In the genomic region with DNA sequence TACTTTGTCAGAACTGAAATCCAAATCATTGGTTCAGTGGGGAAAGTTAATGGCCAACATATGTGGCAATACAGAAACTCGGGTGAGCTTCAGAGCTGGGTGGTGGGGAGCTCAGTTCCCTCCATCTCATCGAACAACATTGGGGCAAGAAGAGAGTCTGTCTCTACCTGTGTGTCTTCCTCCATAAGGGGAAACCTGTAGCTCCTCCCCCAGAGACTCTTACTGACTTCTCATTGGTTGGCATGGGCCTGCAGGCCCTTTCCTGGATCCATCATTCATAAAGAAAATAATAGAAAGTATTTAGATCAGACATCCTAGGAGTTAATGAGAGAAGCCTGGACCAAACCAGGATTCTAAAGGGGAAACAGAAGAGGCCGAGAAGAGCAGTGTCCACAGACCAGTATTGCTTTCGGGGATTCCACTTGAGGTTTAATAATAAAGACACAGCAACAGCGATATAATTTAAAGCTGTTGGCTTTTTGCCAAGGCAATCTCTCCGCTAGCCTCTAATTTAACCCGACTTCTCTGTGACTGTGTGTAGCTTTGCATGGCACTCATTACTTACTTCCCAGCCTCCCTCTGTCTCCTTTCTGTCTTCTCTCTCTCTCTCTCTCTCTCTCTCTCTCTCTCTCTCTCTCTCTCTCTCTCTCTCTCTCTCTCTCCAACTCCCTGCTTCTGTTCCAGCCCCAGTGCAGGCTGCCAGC, we compare ENCODE assay signal across 33 mouse cellular contexts. TPM values are rescaled to one million over a fixed set of nuclear protein-coding genes. Genes with fewer than 3 reads are reported as not detected.
DNase-seq lines count a peak whose midpoint lies in the region; ATAC-seq and TF ChIP-seq lines count a peak whose summit lies in the region.
"Had no signal": no experiment of that assay in that cellular context is flagged by ENCODE, and none has a peak within 500 bp of the region (broad histone marks: within the 10 kb centered on the region; RNA-seq: fewer than 3 reads in every experiment).

No protein-coding gene starts in this region.

- H3K9me3 ChIP-seq in forebrain, embryonic 14.5 days (replicated peaks; ENCODE audit: control insufficient read depth, low read length), result no peaks in the 10 kb centered on the region
- H3K9me3 ChIP-seq in forebrain, embryonic 10.5 days, result peaks cover 8% of the 10 kb centered on the region; the same call in 1 of the 2 replicates
- H3K9me3 ChIP-seq in lung, embryonic 14.5 days (ENCODE audit: low read depth, low read length), result no peaks in the 10 kb centered on the region
- H3K9me3 ChIP-seq in hindbrain, embryonic 10.5 days, result peaks cover 8% of the 10 kb centered on the region; the same call in 1 of the 2 replicates
- H3K9me3 ChIP-seq: forebrain, embryonic 15.5 days had no signal

- H3K9ac ChIP-seq in forebrain, embryonic 14.5 days (ENCODE audit: low read length), result no peak overlapping the region
- no peak overlapping the region for H3K9ac ChIP-seq in lung, embryonic 14.5 days
- H3K9ac ChIP-seq: forebrain, embryonic 15.5 days; heart, embryonic 12.5 days; limb, embryonic 13.5 days; liver, embryonic 12.5 days; liver, postnatal 0 days; neural tube, embryonic 12.5 days had no signal

- no peak for ATAC-seq in forebrain, embryonic 14.5 days
- no peak for ATAC-seq in lung, embryonic 14.5 days (ENCODE audit: insufficient read depth)
- ATAC-seq: forebrain, embryonic 15.5 days; hindbrain, embryonic 16.5 days; intestine, embryonic 16.5 days; liver, embryonic 12.5 days; liver, postnatal 0 days; lung, postnatal 0 days; midbrain, embryonic 16.5 days had no signal

- TF ChIP-seq CTCF in lung, embryonic 14.5 days (IDR thresholded peaks at IDR 0.05; ENCODE audit: low read depth), result no peak

- peak; percentile 18 for DNase-seq in forebrain, embryonic 14.5 days (ENCODE audit: low spot score)
- DNase-seq in forebrain, embryonic 10.5 days (ENCODE audit: extremely low spot score, low spot score), result no peak
- DNase-seq in lung, embryonic 14.5 days, result peak; percentile 65
- no peak for DNase-seq in lung, postnatal 4 days
- peak; percentile 38 for DNase-seq in CD4-positive helper T cell, adult 2 months (ENCODE audit: low read depth, low spot score)
- peak; percentile 45 for DNase-seq in induced T-regulatory cell, adult 2 months (ENCODE audit: low read depth)
- DNase-seq in hindbrain, embryonic 10.5 days (ENCODE audit: low spot score), result no peak
- DNase-seq: adrenal gland, adult 2 months; cerebellum, adult 11 months; cerebellum, adult 9-10 months; cerebellum, postnatal 36 days; gastrocnemius, postnatal 25 days; heart, postnatal 4 days; kidney, postnatal 14 days; layer of hippocampus, adult 9-11 months; liver, postnatal 0 days; right cerebral cortex, adult 18-20 months; spleen, adult 18-20 months; thymus, postnatal 14 days had no signal

- H3K4me2 ChIP-seq in forebrain, embryonic 14.5 days (ENCODE audit: low read length), result no peak overlapping the region
- H3K4me2 ChIP-seq in lung, embryonic 14.5 days, result no peak overlapping the region
- H3K4me2 ChIP-seq: forebrain, embryonic 15.5 days; heart, embryonic 12.5 days; limb, embryonic 13.5 days; liver, embryonic 12.5 days; neural tube, embryonic 12.5 days had no signal

- no peak overlapping the region for H3K4me3 ChIP-seq in forebrain, embryonic 14.5 days (ENCODE audit: low read depth, low read length)
- no peak overlapping the region for H3K4me3 ChIP-seq in forebrain, embryonic 10.5 days
- H3K4me3 ChIP-seq in lung, embryonic 14.5 days (ENCODE audit: low read depth, low read length), result no peak overlapping the region
- H3K4me3 ChIP-seq in hindbrain, embryonic 10.5 days, result no peak overlapping the region
- H3K4me3 ChIP-seq: forebrain, embryonic 15.5 days; heart, embryonic 12.5 days; left cerebral cortex, adult 2 months; limb, embryonic 13.5 days; liver, embryonic 12.5 days; neural tube, embryonic 12.5 days had no signal

- no peaks in the 10 kb centered on the region for H3K27me3 ChIP-seq in forebrain, embryonic 14.5 days (replicated peaks; ENCODE audit: control insufficient read depth, insufficient read depth, low read length)
- no peaks in the 10 kb centered on the region for H3K27me3 ChIP-seq in forebrain, embryonic 10.5 days (ENCODE audit: poor library complexity, severe bottlenecking)
- no peaks in the 10 kb centered on the region for H3K27me3 ChIP-seq in lung, embryonic 14.5 days (ENCODE audit: insufficient read depth, low read length)
- no peaks in the 10 kb centered on the region for H3K27me3 ChIP-seq in hindbrain, embryonic 10.5 days (ENCODE audit: insufficient read depth, poor library complexity, severe bottlenecking)
- H3K27me3 ChIP-seq: forebrain, embryonic 15.5 days; heart, embryonic 12.5 days; limb, embryonic 13.5 days; liver, embryonic 12.5 days; neural tube, embryonic 12.5 days had no signal

- 70% methylated on average over 7 of the region's 7 CpGs for whole genome bisulfite sequencing in forebrain, embryonic 14.5 days
- 93% methylated on average over 7 of the region's 7 CpGs for WGBS in forebrain, embryonic 10.5 days
- WGBS in lung, embryonic 14.5 days, result 58% methylated on average over 7 of the region's 7 CpGs
- 88% methylated on average over 7 of the region's 7 CpGs for WGBS in hindbrain, embryonic 10.5 days

- H3K36me3 ChIP-seq in forebrain, embryonic 14.5 days (ENCODE audit: control insufficient read depth, insufficient read depth, low read length), result no peaks in the 10 kb centered on the region
- no peaks in the 10 kb centered on the region for H3K36me3 ChIP-seq in forebrain, embryonic 10.5 days (replicated peaks)
- H3K36me3 ChIP-seq in lung, embryonic 14.5 days (ENCODE audit: insufficient read depth), result no peaks in the 10 kb centered on the region
- no peaks in the 10 kb centered on the region for H3K36me3 ChIP-seq in hindbrain, embryonic 10.5 days
- H3K36me3 ChIP-seq: forebrain, embryonic 15.5 days; heart, embryonic 12.5 days; limb, embryonic 13.5 days; liver, embryonic 12.5 days; neural tube, embryonic 12.5 days had no signal

- H3K4me1 ChIP-seq in forebrain, embryonic 14.5 days (ENCODE audit: control insufficient read depth, insufficient read depth, low read length), result no peaks in the 10 kb centered on the region
- H3K4me1 ChIP-seq in forebrain, embryonic 10.5 days, result no peaks in the 10 kb centered on the region
- no peaks in the 10 kb centered on the region for H3K4me1 ChIP-seq in lung, embryonic 14.5 days (ENCODE audit: insufficient read depth)
- H3K4me1 ChIP-seq in hindbrain, embryonic 10.5 days (replicated peaks), result no peaks in the 10 kb centered on the region
- H3K4me1 ChIP-seq: heart, embryonic 12.5 days; limb, embryonic 13.5 days; liver, embryonic 12.5 days; neural tube, embryonic 12.5 days had no signal

- H3K27ac ChIP-seq in forebrain, embryonic 14.5 days (ENCODE audit: low read depth, low read length), result no peak overlapping the region
- no peak overlapping the region for H3K27ac ChIP-seq in forebrain, embryonic 10.5 days
- H3K27ac ChIP-seq in lung, embryonic 14.5 days (ENCODE audit: low read depth), result no peak overlapping the region
- no peak overlapping the region for H3K27ac ChIP-seq in hindbrain, embryonic 10.5 days
- H3K27ac ChIP-seq: forebrain, embryonic 15.5 days; left cerebral cortex, adult 2 months; limb, embryonic 13.5 days; liver, embryonic 12.5 days; neural tube, embryonic 12.5 days had no signal

RNA-seq across cellular contexts. Expression of gene Gimap3, which starts 6.9 kb away (rescaled TPM):
- polyA plus RNA-seq in forebrain, embryonic 14.5 days (2014; fragmentation: Nextera tagmentation; extraction: Ambion mirVana), result not detected in 2 replicates
- polyA plus RNA-seq in forebrain, embryonic 10.5 days (2016; fragmentation: Nextera tagmentation; extraction: Ambion mirVana), result not detected in 2 replicates
- polyA plus RNA-seq in lung, embryonic 14.5 days (2014; fragmentation: Nextera tagmentation; extraction: Ambion mirVana), result not detected in 2 replicates
- 0.09 TPM in 1 of 2 replicates, not detected in the other for polyA plus RNA-seq in hindbrain, embryonic 10.5 days (2016; fragmentation: Nextera tagmentation; extraction: Ambion mirVana)
- polyA plus RNA-seq: C2C12; embryonic facial prominence, embryonic 11.5 days; forebrain, embryonic 15.5 days; heart, embryonic 12.5 days; heart, postnatal 0 days; hindbrain, embryonic 16.5 days; limb, embryonic 13.5 days; liver, embryonic 12.5 days; midbrain, embryonic 16.5 days; neural tube, embryonic 12.5 days had no signal

RNA-seq across cellular contexts. Expression of gene Gimap5, which starts 17.7 kb away (rescaled TPM):
- 0.96 and 1.5 TPM in 2 replicates for polyA plus RNA-seq in forebrain, embryonic 14.5 days (2014; fragmentation: Nextera tagmentation; extraction: Ambion mirVana)
- polyA plus RNA-seq in forebrain, embryonic 10.5 days (2016; fragmentation: Nextera tagmentation; extraction: Ambion mirVana), result 0.62 and 1.0 TPM in 2 replicates
- 20.7 and 21.7 TPM in 2 replicates for polyA plus RNA-seq in lung, embryonic 14.5 days (2014; fragmentation: Nextera tagmentation; extraction: Ambion mirVana)
- 0.47 and 0.71 TPM in 2 replicates for polyA plus RNA-seq in hindbrain, embryonic 10.5 days (2016; fragmentation: Nextera tagmentation; extraction: Ambion mirVana)
- polyA plus RNA-seq: C2C12 had no signal

RNA-seq across cellular contexts. Expression of gene Gimap1, which starts 24.9 kb away (rescaled TPM):
- polyA plus RNA-seq in forebrain, embryonic 14.5 days (2014; fragmentation: Nextera tagmentation; extraction: Ambion mirVana), result 4.1 and 4.5 TPM in 2 replicates
- polyA plus RNA-seq in forebrain, embryonic 10.5 days (2016; fragmentation: Nextera tagmentation; extraction: Ambion mirVana), result 5.9 and 6.1 TPM in 2 replicates
- 35.3 and 37.2 TPM in 2 replicates for polyA plus RNA-seq in lung, embryonic 14.5 days (2014; fragmentation: Nextera tagmentation; extraction: Ambion mirVana)
- polyA plus RNA-seq in hindbrain, embryonic 10.5 days (2016; fragmentation: Nextera tagmentation; extraction: Ambion mirVana), result 5.0 and 5.9 TPM in 2 replicates
- polyA plus RNA-seq: C2C12 had no signal

RNA-seq across cellular contexts. Expression of gene Gimap7, which starts 45.3 kb away (rescaled TPM):
- not detected in 2 replicates for polyA plus RNA-seq in forebrain, embryonic 14.5 days (2014; fragmentation: Nextera tagmentation; extraction: Ambion mirVana)
- not detected in 2 replicates for polyA plus RNA-seq in forebrain, embryonic 10.5 days (2016; fragmentation: Nextera tagmentation; extraction: Ambion mirVana)
- not detected in 2 replicates for polyA plus RNA-seq in lung, embryonic 14.5 days (2014; fragmentation: Nextera tagmentation; extraction: Ambion mirVana)
- polyA plus RNA-seq in hindbrain, embryonic 10.5 days (2016; fragmentation: Nextera tagmentation; extraction: Ambion mirVana), result not detected in 2 replicates
- polyA plus RNA-seq: adrenal gland, adult 2 months; C2C12; embryonic facial prominence, embryonic 11.5 days; forebrain, embryonic 15.5 days; frontal cortex, adult 2 months; heart, embryonic 12.5 days; heart, postnatal 0 days; hindbrain, embryonic 16.5 days; limb, embryonic 13.5 days; midbrain, embryonic 16.5 days; neural tube, embryonic 12.5 days had no signal

RNA-seq across cellular contexts. Expression of gene Gm28053, which starts 45.3 kb away (rescaled TPM):
- 0.84 TPM in 1 of 2 replicates, not detected in the other for polyA plus RNA-seq in forebrain, embryonic 14.5 days (2014; fragmentation: Nextera tagmentation; extraction: Ambion mirVana)
- not detected in 2 replicates for polyA plus RNA-seq in forebrain, embryonic 10.5 days (2016; fragmentation: Nextera tagmentation; extraction: Ambion mirVana)
- 3.8 and 3.9 TPM in 2 replicates for polyA plus RNA-seq in lung, embryonic 14.5 days (2014; fragmentation: Nextera tagmentation; extraction: Ambion mirVana)
- polyA plus RNA-seq in hindbrain, embryonic 10.5 days (2016; fragmentation: Nextera tagmentation; extraction: Ambion mirVana), result not detected in 2 replicates
- polyA plus RNA-seq: adrenal gland, adult 2 months; C2C12; embryonic facial prominence, embryonic 11.5 days; forebrain, embryonic 15.5 days had no signal

Comparison
In these comparisons a context has a peak if more than half of its experiments do, and no peak if none do; other contexts are left out.
1. DNase-seq: peak in forebrain, embryonic 14.5 days (single experiment), lung, embryonic 14.5 days (single experiment), CD4-positive helper T cell, adult 2 months (single experiment) and induced T-regulatory cell, adult 2 months (single experiment); none in forebrain, embryonic 10.5 days (single experiment), lung, postnatal 4 days (0 of 2) and hindbrain, embryonic 10.5 days (single experiment).